Mouse (Mus musculus) liver, embryonic 14 days (tissue): ENCODE results near the gene Igsf3. TPM values are rescaled to one million over a fixed set of nuclear protein-coding genes. Genes with fewer than 3 reads are reported as not detected.

Experiments
- polyA plus RNA-seq: library from polyadenylated mRNA; depleted of rRNA; stranded (reverse); fragments of >200 nt; gene quantifications from 2 replicates; pipeline ENCODE4 v1.2.3, GENCODE M21; 2012; rRNA removed

The Igsf3 gene
- polyA plus RNA-seq: 1.2 TPM in 2 replicates

DNA sequence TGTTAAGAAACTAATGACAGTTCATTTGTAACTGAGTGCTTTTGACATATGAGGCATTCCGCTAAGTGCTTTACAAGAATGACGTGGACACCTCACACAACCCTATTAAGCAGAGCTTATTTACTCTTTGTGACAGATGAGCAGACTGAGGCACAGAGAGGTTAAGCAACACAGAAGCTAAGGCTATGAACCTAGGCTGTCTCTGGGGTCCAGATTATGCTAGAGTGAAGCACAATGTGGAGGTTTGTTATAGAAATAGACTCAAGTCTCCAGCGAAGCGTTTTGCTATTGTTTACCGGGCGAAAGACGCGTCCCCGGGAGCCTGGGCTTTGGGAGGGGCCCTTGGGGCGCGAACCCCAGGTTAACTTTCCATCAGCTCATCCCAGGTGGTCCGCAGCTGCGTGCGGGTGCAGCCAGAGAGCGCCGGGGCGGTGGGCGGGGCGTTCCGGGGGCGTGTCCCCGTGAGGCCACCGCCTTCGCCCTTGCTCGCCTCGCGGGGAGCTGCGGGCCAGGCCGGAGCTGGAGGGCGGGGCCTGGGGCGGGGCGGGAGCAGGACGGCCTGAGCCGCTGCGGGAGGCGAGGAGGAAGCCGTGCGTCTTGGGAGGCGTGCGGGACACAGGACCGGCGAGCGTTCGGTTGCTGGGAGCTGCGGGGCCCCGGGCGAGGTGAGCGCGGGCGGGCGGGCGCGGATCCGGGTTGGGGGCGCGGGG lies at the start of gene Igsf3:
Igsf3 (plus strand) TSS at position 546 of the 710 bp plus-strand sequence.

Other genes starting within 250 kb of the Igsf3 start
- gene Cd2, start 89.1 kb upstream of the Igsf3 start, polyA plus RNA-seq: 0.05 TPM in 1 of 2 replicates, not detected in the other
- gene Atp1a1, start 227.6 kb downstream of the Igsf3 start, polyA plus RNA-seq: 48.1 and 52.1 TPM in 2 replicates